ENCODE assay signal across 30 mouse cellular contexts in genomic region chr16:19975432-19975831, GRCm38 (mm10). TPM values are rescaled to one million over a fixed set of nuclear protein-coding genes. Genes with fewer than 3 reads are reported as not detected.
DNase-seq lines count a peak whose midpoint lies in the region; ATAC-seq and TF ChIP-seq lines count a peak whose summit lies in the region.
"Had no signal": no experiment of that assay in that cellular context is flagged by ENCODE, and none has a peak within 500 bp of the region (broad histone marks: within the 10 kb centered on the region; RNA-seq: fewer than 3 reads in every experiment).

No protein-coding gene starts in this region.

- no peaks in the 10 kb centered on the region for H3K9me3 ChIP-seq in liver, postnatal 0 days (ENCODE audit: low read length)
- H3K9me3 ChIP-seq in MEL (replicated peaks; ENCODE audit: insufficient read depth, low read length), result no peaks in the 10 kb centered on the region
- H3K9me3 ChIP-seq in hindbrain, postnatal 0 days (ENCODE audit: low read length), result no peaks in the 10 kb centered on the region
- H3K9me3 ChIP-seq: embryonic facial prominence, embryonic 12.5 days; forebrain, embryonic 12.5 days; hindbrain, embryonic 15.5 days; kidney, embryonic 15.5 days; limb, embryonic 15.5 days; liver, embryonic 15.5 days; midbrain, embryonic 12.5 days had no signal

- no peaks in the 10 kb centered on the region for H3K27me3 ChIP-seq in liver, postnatal 0 days (ENCODE audit: insufficient read depth, low read length)
- no peaks in the 10 kb centered on the region for H3K27me3 ChIP-seq in MEL (ENCODE audit: control insufficient read depth in 1 of 2, insufficient read depth in 2 of 2, low read length in 2 of 2)
- no peaks in the 10 kb centered on the region for H3K27me3 ChIP-seq in splenic B cell, adult 2 months (ENCODE audit: control insufficient read depth, insufficient read depth, low read length, poor library complexity, severe bottlenecking)
- no peaks in the 10 kb centered on the region for H3K27me3 ChIP-seq in hindbrain, postnatal 0 days (ENCODE audit: insufficient read depth, low read length)
- H3K27me3 ChIP-seq: embryonic facial prominence, embryonic 12.5 days; forebrain, embryonic 12.5 days; hindbrain, embryonic 15.5 days; kidney, embryonic 15.5 days; limb, embryonic 15.5 days; liver, embryonic 15.5 days; midbrain, embryonic 12.5 days had no signal

- ATAC-seq in liver, postnatal 0 days, result no peak
- ATAC-seq in inflammation-experienced regulatory T-cells, adult 6 months, result peak; percentile 68
- ATAC-seq in hindbrain, postnatal 0 days, result no peak
- ATAC-seq: intestine, postnatal 0 days; lung, postnatal 0 days had no signal

- TF ChIP-seq POLR2A in MEL (IDR thresholded peaks at IDR 0.05; ENCODE audit: control insufficient read depth in 1 of 2, insufficient read depth in 1 of 2, low read depth in 1 of 2, low read length in 2 of 2, poor library complexity in 1 of 2), result no peak

- H3K4me1 ChIP-seq in liver, postnatal 0 days (ENCODE audit: insufficient read depth), result peaks cover 34% of the 10 kb centered on the region
- peaks cover 27 to 39% of the 10 kb centered on the region in 2 experiments for H3K4me1 ChIP-seq in MEL (ENCODE audit: control insufficient read depth in 1 of 2, insufficient read depth in 2 of 2, low read length in 2 of 2)
- no peaks in the 10 kb centered on the region for H3K4me1 ChIP-seq in hindbrain, postnatal 0 days (ENCODE audit: insufficient read depth, low read length)
- H3K4me1 ChIP-seq: embryonic facial prominence, embryonic 12.5 days; forebrain, embryonic 12.5 days; hindbrain, embryonic 15.5 days; limb, embryonic 15.5 days; midbrain, embryonic 12.5 days had no signal

- WGBS in liver, postnatal 0 days (ENCODE audit: insufficient replicate concordance), result 37% methylated on average over 4 of the region's 4 CpGs
- 79% methylated on average over 4 of the region's 4 CpGs for WGBS in hindbrain, postnatal 0 days

- no peak for TF ChIP-seq EP300 in liver, postnatal 0 days (IDR thresholded peaks at IDR 0.05; ENCODE audit: low read depth)
- 0 out of 4 replicates have a peak, but pooled peaks of 1 of the 2 experiments have one; percentile 16 for TF ChIP-seq EP300 in MEL (IDR thresholded peaks at IDR 0.05; ENCODE audit: low read depth in 1 of 2, low read length in 2 of 2)

- DNase-seq in liver, postnatal 0 days, result no peak
- DNase-seq in liver, result no peak
- DNase-seq in MEL (ENCODE audit: low read depth, low spot score), result peak; percentile 52
- DNase-seq in splenic B cell, adult 2 months (ENCODE audit: low read depth, low spot score), result peak; percentile 42
- no peak for DNase-seq in lung, adult 18-20 months
- no peak for DNase-seq in gastrocnemius, postnatal 4 days (ENCODE audit: low spot score in 2 of 2)
- no peak for DNase-seq in hindbrain, postnatal 0 days (ENCODE audit: low spot score)
- DNase-seq: adrenal gland, adult 2 months; cerebellum, adult 18-20 months; cerebellum, postnatal 14 days; gastrocnemius, postnatal 36 days; kidney, postnatal 36 days; left cerebral cortex, postnatal 4 days; right cerebral cortex, postnatal 14 days; thymus, adult 18-20 months; thymus, postnatal 4 days had no signal

- no peak for TF ChIP-seq CTCF in liver, postnatal 0 days (IDR thresholded peaks at IDR 0.05; ENCODE audit: low read depth)
- no peak for TF ChIP-seq CTCF in MEL (IDR thresholded peaks at IDR 0.05 in 2 of 3, conservative IDR thresholded peaks at IDR 0.05 in 1 of 3; ENCODE audit: control insufficient read depth in 1 of 3, insufficient read depth in 1 of 3, low read depth in 2 of 3, low read length in 3 of 3, poor library complexity in 1 of 3, severe bottlenecking in 1 of 3)
- no peak for TF ChIP-seq CTCF in hindbrain, postnatal 0 days (IDR thresholded peaks at IDR 0.05; ENCODE audit: low read depth)

- no peak overlapping the region for H3K4me3 ChIP-seq in liver, postnatal 0 days (ENCODE audit: low read depth, low read length)
- no peak overlapping the region for H3K4me3 ChIP-seq in MEL (ENCODE audit: control insufficient read depth in 1 of 2, insufficient read depth in 1 of 2, low read depth in 2 of 2, low read length in 2 of 2)
- H3K4me3 ChIP-seq in hindbrain, postnatal 0 days (ENCODE audit: low read length), result no peak overlapping the region
- H3K4me3 ChIP-seq: embryonic facial prominence, embryonic 12.5 days; erythroblast, embryonic 14.5 days; forebrain, embryonic 12.5 days; hindbrain, embryonic 15.5 days; kidney, embryonic 15.5 days; left cerebral cortex, adult 2 months; limb, embryonic 15.5 days; liver, embryonic 15.5 days; midbrain, embryonic 12.5 days had no signal

- H3K9ac ChIP-seq in liver, postnatal 0 days (replicated peaks), result no peak overlapping the region
- no peak overlapping the region for H3K9ac ChIP-seq in MEL (ENCODE audit: control insufficient read depth, low read depth, low read length, poor library complexity, severe bottlenecking)
- H3K9ac ChIP-seq in hindbrain, postnatal 0 days (replicated peaks; ENCODE audit: low read length), result no peak overlapping the region
- H3K9ac ChIP-seq: embryonic facial prominence, embryonic 12.5 days; forebrain, embryonic 12.5 days; hindbrain, embryonic 15.5 days; kidney, embryonic 15.5 days; limb, embryonic 15.5 days; liver, embryonic 15.5 days; midbrain, embryonic 12.5 days had no signal

- H3K4me2 ChIP-seq in liver, postnatal 0 days (ENCODE audit: low read depth, low read length), result no peak overlapping the region
- no peak overlapping the region for H3K4me2 ChIP-seq in hindbrain, postnatal 0 days (ENCODE audit: low read depth, low read length)
- H3K4me2 ChIP-seq: embryonic facial prominence, embryonic 12.5 days; forebrain, embryonic 12.5 days; heart, embryonic 11.5 days; hindbrain, embryonic 15.5 days; kidney, embryonic 15.5 days; limb, embryonic 15.5 days; liver, embryonic 15.5 days; midbrain, embryonic 12.5 days had no signal

- H3K36me3 ChIP-seq in liver, postnatal 0 days (replicated peaks; ENCODE audit: insufficient read depth, low read length), result no peaks in the 10 kb centered on the region
- peaks cover 0 to 52% of the 10 kb centered on the region in 2 experiments; a peak in 2 of 4 replicates for H3K36me3 ChIP-seq in MEL (ENCODE audit: control insufficient read depth in 1 of 2, insufficient read depth in 2 of 2, low read length in 2 of 2)
- H3K36me3 ChIP-seq in splenic B cell, adult 2 months (ENCODE audit: control insufficient read depth, insufficient read depth, low read length, poor library complexity, severe bottlenecking), result no peaks in the 10 kb centered on the region; the same call in none of the 2 replicates
- no peaks in the 10 kb centered on the region for H3K36me3 ChIP-seq in hindbrain, postnatal 0 days (ENCODE audit: insufficient read depth, low read length)
- H3K36me3 ChIP-seq: embryonic facial prominence, embryonic 12.5 days; forebrain, embryonic 12.5 days; hindbrain, embryonic 15.5 days; kidney, embryonic 15.5 days; limb, embryonic 15.5 days; liver, embryonic 15.5 days; midbrain, embryonic 12.5 days had no signal

- peaks cover 6% of the 10 kb centered on the region; the same call in 1 of the 2 replicates for H3K79me2 ChIP-seq in MEL (ENCODE audit: control insufficient read depth, insufficient read depth, low read length, poor library complexity)

- peak overlapping the region; percentile 34 for H3K27ac ChIP-seq in liver, postnatal 0 days (ENCODE audit: low read depth)
- peak overlapping the region; percentile 17; the same call in 1 of the 2 replicates for H3K27ac ChIP-seq in MEL (ENCODE audit: control insufficient read depth, low read depth, low read length)
- no peak overlapping the region for H3K27ac ChIP-seq in hindbrain, postnatal 0 days
- H3K27ac ChIP-seq: embryonic facial prominence, embryonic 12.5 days; forebrain, embryonic 12.5 days; hindbrain, embryonic 15.5 days; kidney, embryonic 15.5 days; left cerebral cortex, adult 2 months; limb, embryonic 15.5 days; liver, embryonic 15.5 days; macrophage; midbrain, embryonic 12.5 days had no signal

- no peak for TF ChIP-seq RAD21 in MEL (IDR thresholded peaks at IDR 0.05; ENCODE audit: low read depth, low read length)

TF ChIP-seq in MEL, 35 proteins besides CTCF, POLR2A, EP300 and RAD21:
- TF ChIP-seq POLR2AphosphoS2 (IDR thresholded peaks at IDR 0.05; ENCODE audit: low read length) (no peak), ELF1 (IDR thresholded peaks at IDR 0.05; ENCODE audit: low read depth, low read length) (no peak), GABPA (IDR thresholded peaks at IDR 0.05; ENCODE audit: low read depth, low read length) (no peak), ZNF384 (IDR thresholded peaks at IDR 0.05; ENCODE audit: low read depth, low read length) (no peak), MAZ (IDR thresholded peaks at IDR 0.05; ENCODE audit: low read depth, low read length) (no peak), ETS1 (IDR thresholded peaks at IDR 0.05; ENCODE audit: low read depth, low read length) (no peak), MXI1 (IDR thresholded peaks at IDR 0.05; ENCODE audit: low read depth, low read length) (no peak), MYB (IDR thresholded peaks at IDR 0.05; ENCODE audit: low read depth, low read length) (no peak), USF1 (IDR thresholded peaks at IDR 0.05; ENCODE audit: low read depth, low read length) (no peak), NRF1 (IDR thresholded peaks at IDR 0.05; ENCODE audit: insufficient read depth, low read depth, low read length, poor library complexity, severe bottlenecking) (no peak)

RNA-seq across cellular contexts. Expression of gene Klhl6, which starts 7.4 kb away (rescaled TPM):
- 17.1 and 17.2 TPM in 2 replicates for polyA plus RNA-seq in liver, postnatal 0 days (2015; fragmentation: Nextera tagmentation; extraction: Ambion mirVana)
- total RNA-seq in MEL (2012; rRNA removed), result 4.8 and 11.8 TPM in 2 replicates
- 1 to 10 TPM in 1 of 2 experiments, not detected in 1; 6.9 TPM for polyA plus RNA-seq in MEL (2012; ENCODE audit: insufficient read depth in 1 of 2, insufficient read length in 2 of 2, low read depth in 1 of 2, low replicate concordance in 2 of 2, missing spikeins in 1 of 2)
- polyA plus RNA-seq in inflammation-experienced regulatory T-cells, adult 6 months (2017; shearing (Covaris generic)), result 100 to 1,000 TPM; 205 to 255 (median 211) TPM
- total RNA-seq in gastrocnemius, postnatal 4 days (2021), result 1 to 10 TPM; 6.1 to 6.2 TPM
- 2.4 and 2.6 TPM in 2 replicates for total RNA-seq in hindbrain, postnatal 0 days (2014; rRNA removed)
- 2.7 and 2.9 TPM in 2 replicates for polyA plus RNA-seq in hindbrain, postnatal 0 days (2015; fragmentation: Nextera tagmentation; extraction: Ambion mirVana)
- polyA plus RNA-seq: erythroblast, embryonic 14.5 days had no signal

Comparison
In these comparisons a context has a peak if more than half of its experiments do, and no peak if none do; other contexts are left out.
1. DNase-seq: peak in MEL (single experiment) and splenic B cell, adult 2 months (single experiment); none in liver, postnatal 0 days (single experiment), liver (single experiment), lung, adult 18-20 months (0 of 2), gastrocnemius, postnatal 4 days (0 of 2) and hindbrain, postnatal 0 days (single experiment).
2. RNA of gene Klhl6, which starts 7.4 kb away (polyA plus RNA-seq): 205 to 255 TPM in inflammation-experienced regulatory T-cells, adult 6 months; 17.1 to 17.2 TPM in liver, postnatal 0 days, 6.9 TPM in MEL and 2.7 to 2.9 TPM in hindbrain, postnatal 0 days; every median in the first group is over 10 times any median in the second.